Mouse (Mus musculus): ENCODE measurements around the gene Il33.

The Il33 gene

GRCm38 (mm10) chr19:29924638-29925258 is at the start of gene Il33:
TSS of gene Il33 (plus strand) at chr19:29925114.
- in situ Hi-C loops (cut with MboI, MseI) = no loop called here

- in situ Hi-C loops (cut with MboI, MseI) = no loop called here
These were observed 47.3 kb upstream of the Il33 start for GRCm38 (mm10) chr19:29877422-29878291.

GRCm38 (mm10) chr19:29878896-29879504 is 45.9 kb upstream of the Il33 start:
- in situ Hi-C loops (cut with MboI, MseI) = no loop called here

- in situ Hi-C loops (cut with MboI, MseI) = no loop called here
These were observed 44.0 kb upstream of the Il33 start for GRCm38 (mm10) chr19:29880918-29881317.

- in situ Hi-C loops (cut with MboI, MseI) = no loop called here
These were observed 42.2 kb upstream of the Il33 start for GRCm38 (mm10) chr19:29882696-29883095.

GRCm38 (mm10) chr19:29885548-29885947 is 39.4 kb upstream of the Il33 start:
- in situ Hi-C loops (cut with MboI, MseI) = no loop called here

- in situ Hi-C loops (cut with MboI, MseI) = no loop called here
These were observed 37.4 kb upstream of the Il33 start for GRCm38 (mm10) chr19:29887476-29887875.

GRCm38 (mm10) chr19:29888946-29889345 is 36.0 kb upstream of the Il33 start:
- in situ Hi-C loops (cut with MboI, MseI) = no loop called here

GRCm38 (mm10) chr19:29891981-29892380 is 32.9 kb upstream of the Il33 start:
- in situ Hi-C loops (cut with MboI, MseI) = no loop called here

- in situ Hi-C loops (cut with MboI, MseI) = no loop called here
These were observed 32.1 kb upstream of the Il33 start for GRCm38 (mm10) chr19:29892786-29893185.

- in situ Hi-C loops (cut with MboI, MseI) = no loop called here
These were observed 31.1 kb upstream of the Il33 start for GRCm38 (mm10) chr19:29893718-29894273.

GRCm38 (mm10) chr19:29894381-29894780 is 30.5 kb upstream of the Il33 start:
- in situ Hi-C loops (cut with MboI, MseI) = no loop called here

- in situ Hi-C loops (cut with MboI, MseI) = no loop called here
These were observed 29.9 kb upstream of the Il33 start for GRCm38 (mm10) chr19:29895047-29895446.

GRCm38 (mm10) chr19:29900318-29900717 is 24.6 kb upstream of the Il33 start:
- in situ Hi-C loops (cut with MboI, MseI) = no loop called here

GRCm38 (mm10) chr19:29902343-29903070 is 22.4 kb upstream of the Il33 start:
- in situ Hi-C loops (cut with MboI, MseI) = no loop called here

- in situ Hi-C loops (cut with MboI, MseI) = no loop called here
These were observed 19.0 kb upstream of the Il33 start for GRCm38 (mm10) chr19:29905896-29906295.

GRCm38 (mm10) chr19:29909166-29909565 is 15.7 kb upstream of the Il33 start:
- in situ Hi-C loops (cut with MboI, MseI) = no loop called here

- in situ Hi-C loops (cut with MboI, MseI) = no loop called here
These were observed 13.0 kb upstream of the Il33 start for GRCm38 (mm10) chr19:29911919-29912318.

GRCm38 (mm10) chr19:29917421-29917820 is 7.5 kb upstream of the Il33 start:
- in situ Hi-C loops (cut with MboI, MseI) = no loop called here

- in situ Hi-C loops (cut with MboI, MseI) = no loop called here
These were observed 1.3 kb downstream of the Il33 start for GRCm38 (mm10) chr19:29926101-29926755.

- in situ Hi-C loops (cut with MboI, MseI) = no loop called here
These were observed 5.4 kb downstream of the Il33 start for GRCm38 (mm10) chr19:29930296-29930695.

Data from regulatory T cell (primary cell).